Mouse (Mus musculus) ES-E14 (cell line): Measurements from ENCODE around the gene Fasn. TPM values are rescaled to one million over a fixed set of nuclear protein-coding genes. Genes with fewer than 3 reads are reported as not detected.
"Not testable (repeated sequence)": the region's sequence is repeated elsewhere in the genome, so short reads cannot be mapped to it uniquely, and the experiment has no call there.

Experiments used
- DNase-seq: peaks from one replicate; pipeline ENCODE4 v3.0.0-alpha.2; 2013; ENCODE audit warnings: low read depth, low spot score
- H3K27ac ChIP-seq: 2 replicates; pipeline ENCODE4 v1.5.1; 2012; ENCODE audit warnings: low read depth, mild to moderate bottlenecking, low read length, moderate library complexity, mixed read lengths; ENCODE audit not compliant: poor library complexity, insufficient read depth, severe bottlenecking
- H3K36me3 ChIP-seq: 2 replicates; pipeline ENCODE4 v1.6.1; 2012; ENCODE audit warnings: mild to moderate bottlenecking, low read length, moderate library complexity, mixed read lengths; ENCODE audit not compliant: control insufficient read depth, poor library complexity, insufficient read depth, severe bottlenecking
- H3K4me1 ChIP-seq, 2 experiments: fragments of 150-350 bp in 1 of 2; sonication (generic) in 1 of 2; 2 replicates each; pipeline ENCODE4 v1.6.1; 2012; ENCODE audit warnings: low read length in 2 of 2, mild to moderate bottlenecking in 1 of 2, mixed read lengths in 1 of 2; ENCODE audit not compliant: control insufficient read depth in 2 of 2, insufficient read depth in 2 of 2, poor library complexity in 1 of 2
- H3K4me3 ChIP-seq, 2 experiments: fragments of 150-350 bp in 1 of 2; sonication (generic) in 1 of 2; 2 replicates each; pipeline ENCODE4 v1.5.1; 2012; ENCODE audit warnings: low read length in 2 of 2, low read depth in 1 of 2, mild to moderate bottlenecking in 1 of 2, mixed read lengths in 1 of 2; ENCODE audit not compliant: insufficient read depth in 1 of 2, poor library complexity in 1 of 2, severe bottlenecking in 1 of 2
- H3K9ac ChIP-seq: 2 replicates; pipeline ENCODE4 v1.6.1; 2012; ENCODE audit warnings: low read depth, mild to moderate bottlenecking, low read length, mixed read lengths; ENCODE audit not compliant: poor library complexity, insufficient read depth, severe bottlenecking
- H3K9me3 ChIP-seq: fragments of 150-350 bp; sonication (generic); 2 replicates; pipeline ENCODE4 v1.6.1; 2012; ENCODE audit warnings: low read depth, mild to moderate bottlenecking, low read length; ENCODE audit not compliant: control insufficient read depth, insufficient read depth
- CHD2 ChIP-seq: IDR thresholded peaks from 2 replicates; pipeline ENCODE4 v1.6.1; 2014; ENCODE audit warnings: mild to moderate bottlenecking, low read depth, low read length, inconsistent platforms
- MAFK ChIP-seq: IDR thresholded peaks from 2 replicates; pipeline ENCODE4 v1.6.1; 2014; ENCODE audit warnings: mild to moderate bottlenecking, low read depth, low read length, inconsistent platforms; ENCODE audit not compliant: insufficient read depth
- ZC3H11A ChIP-seq: IDR thresholded peaks from 2 replicates; pipeline ENCODE4 v1.6.1; 2012; ENCODE audit warnings: low read depth, mild to moderate bottlenecking, inconsistent platforms, low read length, borderline replicate concordance
- ZNF384 ChIP-seq: IDR thresholded peaks from 2 replicates; pipeline ENCODE4 v1.6.1; 2012; ENCODE audit warnings: low read depth, low read length, inconsistent platforms
- in situ Hi-C, 2 experiments: fragments of 600-800 bp; cut with MboI; formaldehyde crosslinking; loops; one replicate each; pipeline ENCODE4 v1.15.1; 2025; ENCODE audit warnings: low sequenced_read_pairs in 2 of 2, inconsistent platforms in 1 of 2; ENCODE audit not compliant: unreplicated experiment in 2 of 2
- total RNA-seq: library from RNA; depleted of rRNA; stranded (reverse); fragments of 300-350 nt; gene quantifications from 2 replicates; pipeline ENCODE4 v1.2.3, GENCODE M21; 2012

Fasn gene
- total RNA-seq, 1 experiment: 210 TPM

- TF ChIP-seq ZNF384 (no peak), ZC3H11A (no peak), CHD2 (no peak), MAFK (no peak)
- Histone ChIP-seq H3K27ac (no peak overlapping the region), H3K9ac (no peak overlapping the region), H3K9me3 (no peaks in the 10 kb centered on the region), H3K36me3 (no peaks in the 10 kb centered on the region), H3K4me3 (no peak overlapping the region), H3K4me1 (peaks cover 0 to 13% of the 10 kb centered on the region in 2 experiments; a peak in 2 of 4 replicates)
- in situ Hi-C loops: no loop called here
- DNase-seq: no peak
Measured at GRCm38 (mm10) chr11:120772749-120773148, 51.6 kb downstream of the Fasn start.

GRCm38 (mm10) chr11:120768206-120768605, 56.1 kb downstream of the Fasn start:
- H3K9ac ChIP-seq: no peak overlapping the region
- peaks cover 0 to 15% of the 10 kb centered on the region in 2 experiments; a peak in 2 of 4 replicates for H3K4me1 ChIP-seq
- in situ Hi-C loops: no loop called here
- H3K9me3 ChIP-seq: no peaks in the 10 kb centered on the region
- no peak overlapping the region for H3K4me3 ChIP-seq
- no peaks in the 10 kb centered on the region for H3K36me3 ChIP-seq
- H3K27ac ChIP-seq: no peak overlapping the region
- TF ChIP-seq MAFK (no peak), ZC3H11A (no peak), ZNF384 (no peak)
- no peak for DNase-seq

GRCm38 (mm10) chr11:120767023-120767422, 57.3 kb downstream of the Fasn start:
- DNase-seq, H3K4me3 ChIP-seq, H3K36me3 ChIP-seq, H3K9me3 ChIP-seq, H3K27ac ChIP-seq, in situ Hi-C loops, H3K9ac ChIP-seq: not testable (repeated sequence)
- peaks cover 0 to 15% of the 10 kb centered on the region in 2 experiments; a peak in 2 of 4 replicates for H3K4me1 ChIP-seq

GRCm38 (mm10) chr11:120763121-120763999, 61.0 kb downstream of the Fasn start:
- H3K4me3 ChIP-seq: peak overlapping the region in 1 of 2 experiments; percentile 45; a peak in 2 of 4 replicates
- H3K36me3 ChIP-seq, DNase-seq, H3K9me3 ChIP-seq, H3K9ac ChIP-seq, H3K27ac ChIP-seq, in situ Hi-C loops: not testable (repeated sequence)
- H3K4me1 ChIP-seq: peaks cover 0 to 13% of the 10 kb centered on the region in 2 experiments; a peak in 2 of 4 replicates

- H3K36me3 ChIP-seq, H3K27ac ChIP-seq, H3K9ac ChIP-seq, in situ Hi-C loops, H3K9me3 ChIP-seq, DNase-seq: not testable (repeated sequence)
- Histone ChIP-seq H3K4me1 (peaks cover 0 to 13% of the 10 kb centered on the region in 2 experiments; a peak in 1 of 4 replicates), H3K4me3 (peak within 1 kb of the TSS in 1 of 2 experiments; percentile 45; a peak in 2 of 4 replicates)
Measured at GRCm38 (mm10) chr11:120762672-120763041, 61.7 kb downstream of the Fasn start, which contains the start of gene Hmga1b. TSS of gene Hmga1b (plus strand) at chr11:120762794.
